Mouse (Mus musculus): ENCODE data around the gene Serpina3n.
"Not testable (repeated sequence)": the region's sequence is repeated elsewhere in the genome, so short reads cannot be mapped to it uniquely, and the experiment has no call there.

Gene Serpina3n

DNA sequence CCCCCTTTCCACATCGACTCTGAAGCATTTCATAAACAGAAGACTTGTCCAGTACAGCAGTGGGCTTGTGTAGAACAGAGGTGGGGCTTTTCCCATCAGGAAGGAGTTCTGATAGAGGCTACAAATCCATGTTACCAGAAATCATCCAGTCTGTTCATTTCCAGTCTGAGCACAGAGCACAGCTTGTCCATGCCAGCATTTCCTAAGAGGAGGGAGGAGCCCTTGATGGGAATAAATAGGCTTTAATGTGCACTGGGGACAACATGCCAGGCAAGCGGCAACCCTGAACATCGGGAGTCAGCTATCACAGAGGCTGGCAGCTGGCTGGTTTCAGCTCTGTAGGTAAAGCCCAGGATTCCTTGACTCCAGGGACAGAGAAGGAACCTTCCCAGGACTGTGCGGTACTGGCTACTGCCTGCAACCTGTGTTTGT, at the start of gene Serpina3n:
TSS of gene Serpina3n (plus strand) at position 276 of the 432 bp plus-strand sequence.
- no peak for DNase-seq (ENCODE audit: extremely low read depth, low read depth)

DNA sequence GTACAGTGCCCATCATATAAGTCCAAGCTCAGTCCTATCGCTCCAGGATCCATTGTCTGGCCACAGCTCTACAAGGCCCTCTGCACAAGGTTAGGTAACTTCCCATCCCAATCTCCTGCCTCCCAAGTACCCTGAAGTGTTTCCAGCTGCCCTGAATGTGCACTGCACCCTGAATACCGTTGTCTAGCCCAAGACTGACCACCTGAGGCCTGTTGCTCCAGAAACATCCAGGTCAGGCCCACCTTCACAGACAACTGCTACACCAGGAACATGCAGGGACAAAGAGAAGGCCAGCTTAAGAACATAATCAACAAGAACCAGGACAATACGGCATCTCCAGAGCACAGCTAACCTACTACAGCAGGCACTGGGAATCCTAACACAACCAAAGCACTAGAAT, 36.5 kb upstream of the Serpina3n start:
- no peak for DNase-seq (ENCODE audit: extremely low read depth, low read depth)

DNA sequence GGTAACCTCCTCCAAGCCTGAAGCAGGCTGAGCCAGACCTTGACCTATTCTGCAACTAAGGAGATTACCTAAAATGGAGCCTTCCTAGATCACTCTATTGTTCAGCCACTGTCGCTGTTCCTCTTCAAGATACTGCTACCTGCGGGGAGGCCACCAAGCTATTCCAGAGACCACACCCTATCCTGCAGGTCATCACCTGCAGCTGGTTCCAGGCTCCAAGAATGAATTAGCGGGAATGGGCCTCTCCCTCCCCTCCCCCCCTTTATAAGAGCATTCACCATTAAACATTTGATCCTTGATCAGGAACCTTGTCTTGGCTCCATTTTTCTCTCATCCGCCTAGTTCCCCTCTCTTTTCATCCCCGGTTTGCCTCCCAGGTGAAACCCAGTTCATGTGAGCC, 29.4 kb upstream of the Serpina3n start:
- not testable (repeated sequence) for DNase-seq (ENCODE audit: extremely low read depth, low read depth)

DNA sequence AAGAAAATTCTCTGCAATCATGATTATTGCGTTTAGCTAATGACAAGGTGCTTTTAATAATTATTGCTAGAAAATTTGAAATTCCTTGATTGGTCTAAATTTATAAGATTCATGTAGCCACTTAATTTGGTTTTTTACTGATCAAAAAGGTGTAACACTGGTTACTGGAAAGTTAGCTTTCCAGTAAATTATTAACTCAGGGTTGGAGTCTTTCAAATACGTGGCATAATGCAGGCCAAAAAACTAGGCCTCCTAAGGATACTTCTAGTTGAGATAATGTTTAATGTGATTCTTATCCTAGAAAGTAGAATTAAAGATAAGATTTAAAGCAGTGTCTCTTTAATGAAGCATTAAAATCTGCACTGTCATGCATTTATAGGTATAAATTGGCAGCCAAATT, 28.2 kb upstream of the Serpina3n start:
- DNase-seq (ENCODE audit: extremely low read depth, low read depth): not testable (repeated sequence)

DNA sequence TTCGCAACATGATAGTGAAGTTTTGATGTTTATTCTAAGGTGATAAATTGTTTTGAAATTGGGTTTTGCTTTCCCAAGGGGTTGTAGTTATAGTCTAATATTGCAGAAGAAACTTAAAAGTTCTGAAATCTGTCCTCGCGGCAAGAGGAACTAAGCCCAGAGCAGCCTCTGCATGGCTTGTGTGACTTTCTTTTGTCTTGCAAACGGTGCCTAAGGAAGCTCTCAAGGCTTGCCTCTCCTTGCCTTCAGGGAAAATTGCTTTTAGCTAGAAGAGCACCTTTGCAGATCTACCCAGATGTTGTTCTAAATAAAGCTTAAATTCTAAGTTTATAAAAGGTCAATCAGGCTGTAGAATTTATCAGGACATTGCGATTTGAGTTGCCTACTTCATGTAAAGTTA, 27.7 kb upstream of the Serpina3n start:
- not testable (repeated sequence) for DNase-seq (ENCODE audit: extremely low read depth, low read depth)

DNA sequence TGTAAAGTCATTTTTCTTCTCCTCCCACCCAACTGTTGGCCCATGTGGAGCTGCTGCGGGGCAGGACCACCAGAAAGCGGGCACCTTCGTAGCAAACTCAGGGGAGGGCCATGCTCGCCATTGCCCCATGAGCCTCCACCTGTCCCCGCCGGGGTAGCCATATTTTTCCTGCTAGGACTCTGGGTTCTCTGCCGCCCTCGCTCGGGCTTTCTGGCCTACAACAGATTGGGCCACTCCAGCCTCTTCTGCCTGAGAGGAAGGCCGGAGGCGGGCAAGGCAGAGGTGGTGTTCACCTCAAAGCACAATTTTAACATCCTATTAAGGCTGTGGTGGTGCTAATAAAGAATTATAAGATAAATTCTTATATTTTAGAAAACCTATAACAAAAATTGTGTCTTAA, 26.7 kb upstream of the Serpina3n start:
- DNase-seq (ENCODE audit: extremely low read depth, low read depth): no peak

DNA sequence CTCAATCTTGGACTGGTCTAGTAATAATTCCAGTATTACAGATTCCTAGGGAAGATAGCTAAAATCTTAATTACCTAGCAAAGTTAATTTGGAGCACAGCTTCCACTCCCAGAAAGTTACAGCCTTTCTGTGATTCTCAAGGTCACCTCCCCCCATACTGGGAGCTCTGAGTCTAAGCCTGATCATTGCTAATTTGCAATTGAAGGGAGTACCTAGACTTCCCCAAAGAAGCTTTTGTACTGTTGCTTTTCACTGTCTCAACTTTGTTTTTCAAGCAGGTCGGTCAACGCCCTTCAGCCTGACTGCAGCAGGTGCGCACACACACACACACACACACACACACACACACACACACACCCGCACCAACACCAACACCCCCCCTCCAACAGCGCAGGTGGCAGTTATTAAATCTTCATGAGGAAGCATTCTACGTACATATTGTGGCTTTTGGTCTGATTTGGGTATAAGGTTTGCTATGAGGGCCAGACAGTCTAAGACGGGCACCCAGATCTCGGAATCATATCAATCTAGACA, 25.4 kb upstream of the Serpina3n start:
- not testable (repeated sequence) for DNase-seq (ENCODE audit: extremely low read depth, low read depth)

DNA sequence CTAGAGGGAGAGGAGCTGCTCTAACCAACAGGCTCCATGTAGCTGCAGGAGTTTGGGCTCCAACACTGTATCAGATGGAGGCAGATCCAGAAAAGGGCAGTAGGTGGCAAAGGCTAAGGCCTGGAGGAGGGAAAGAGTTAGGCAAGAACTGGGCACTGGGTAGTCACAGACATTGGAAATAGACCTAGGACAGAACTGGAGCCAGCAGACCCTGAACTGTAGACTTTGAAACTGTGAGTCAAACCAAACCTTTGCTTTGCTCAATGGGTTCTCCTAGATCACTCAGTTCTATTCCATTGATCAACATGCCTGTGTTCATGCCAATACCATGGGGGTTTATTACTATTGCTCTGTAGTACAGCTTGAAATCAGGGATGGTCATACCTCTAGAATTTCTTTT, 20.5 kb upstream of the Serpina3n start:
- DNase-seq (ENCODE audit: extremely low read depth, low read depth): not testable (repeated sequence)

DNA sequence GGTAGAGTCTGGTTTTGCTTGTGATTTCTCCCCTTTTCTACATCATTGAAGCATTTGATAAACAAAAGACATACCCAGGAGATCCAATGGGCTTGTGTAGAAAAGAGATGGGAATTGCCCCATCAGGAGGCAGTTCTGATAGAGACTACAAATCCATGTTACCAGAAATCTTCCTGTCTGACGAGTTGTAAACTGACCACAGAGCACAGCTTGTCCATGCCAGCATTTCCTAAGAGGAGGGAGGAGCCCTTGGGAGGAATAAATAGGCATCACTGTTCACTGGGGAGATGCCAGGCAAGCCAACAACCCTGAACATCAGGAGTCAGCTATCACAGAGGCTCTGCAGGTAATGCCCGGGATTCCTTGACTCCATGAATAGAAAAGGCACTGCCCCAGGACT, 19.7 kb upstream of the Serpina3n start:
- not testable (repeated sequence) for DNase-seq (ENCODE audit: extremely low read depth, low read depth)

DNA sequence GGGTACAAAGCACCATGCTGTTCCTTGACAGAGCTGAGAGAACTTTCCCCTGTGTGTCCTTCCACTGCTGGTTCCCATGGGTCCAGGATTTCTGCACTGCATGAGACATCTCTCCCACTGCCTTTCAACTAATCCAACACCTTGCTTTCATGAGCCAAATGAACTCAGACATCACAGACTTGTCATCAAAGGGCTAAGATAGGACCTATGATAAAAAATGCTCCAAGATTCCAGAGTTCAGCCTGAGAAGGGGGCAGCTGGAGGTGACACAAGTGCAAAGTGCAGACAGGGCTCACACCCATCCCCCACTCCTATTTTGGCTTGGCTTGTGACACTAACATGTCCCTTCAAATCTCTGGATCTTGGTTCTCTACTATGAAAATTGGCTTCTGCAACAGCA, 18.1 kb upstream of the Serpina3n start:
- DNase-seq (ENCODE audit: extremely low read depth, low read depth): no peak

DNA sequence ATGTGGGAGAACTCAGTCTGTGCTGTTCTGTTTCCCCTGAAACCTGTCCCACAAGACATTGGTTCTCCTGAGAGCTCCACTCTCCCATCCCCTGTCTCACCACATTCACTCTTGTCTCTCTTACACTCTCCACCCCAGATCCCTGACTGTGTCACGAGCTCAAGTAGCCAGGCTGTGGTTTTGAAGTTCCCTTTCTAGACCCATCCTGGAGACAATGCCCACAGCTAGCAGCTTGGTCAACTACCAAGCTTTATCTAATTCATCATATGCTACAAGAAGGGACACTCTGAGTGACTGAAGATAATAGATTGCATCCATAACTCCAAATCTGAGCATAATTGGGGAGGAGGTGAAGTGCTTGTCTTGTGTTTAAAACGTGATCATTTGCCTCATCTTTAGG, 15.5 kb upstream of the Serpina3n start:
- not testable (repeated sequence) for DNase-seq (ENCODE audit: extremely low read depth, low read depth)

DNA sequence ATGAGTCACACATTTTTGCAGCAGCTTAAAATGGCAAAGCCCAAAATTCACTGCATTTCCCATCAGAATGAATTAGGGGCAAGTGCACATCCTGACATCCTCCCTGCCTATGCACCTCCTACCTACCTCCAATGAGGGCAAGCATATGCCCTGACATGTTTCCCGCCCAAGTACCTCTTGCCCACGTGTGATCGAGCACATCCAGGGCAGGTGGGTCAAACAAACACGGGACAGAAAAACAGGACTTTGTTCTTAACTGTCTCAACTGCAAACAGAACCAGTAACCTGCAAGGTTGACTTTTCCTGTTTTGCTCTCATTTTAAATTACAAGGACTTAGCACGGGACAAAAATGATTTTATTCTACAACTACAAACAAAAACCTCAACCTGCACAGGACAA, 2.6 kb upstream of the Serpina3n start:
- no peak for DNase-seq (ENCODE audit: extremely low read depth, low read depth)

DNA sequence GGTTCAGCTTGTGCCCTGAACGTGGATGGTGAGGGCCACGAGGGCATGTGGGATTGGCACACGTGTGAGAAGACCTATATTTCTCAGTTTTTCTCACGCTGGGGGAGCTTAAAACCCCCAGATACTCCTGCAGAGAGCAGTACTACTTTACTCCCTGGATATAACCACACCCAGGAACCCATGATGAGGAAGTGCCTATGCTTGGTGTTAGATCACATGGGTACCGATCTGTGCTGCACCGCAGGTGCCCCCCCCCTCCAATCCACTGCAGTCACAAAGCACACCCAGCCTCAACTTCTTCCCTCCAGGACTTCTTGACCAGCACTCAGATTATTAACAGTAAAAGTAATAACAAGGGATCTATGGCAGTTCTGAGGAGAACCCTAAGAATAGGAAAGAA, 6.0 kb downstream of the Serpina3n start:
- DNase-seq (ENCODE audit: extremely low read depth, low read depth): no peak

DNA sequence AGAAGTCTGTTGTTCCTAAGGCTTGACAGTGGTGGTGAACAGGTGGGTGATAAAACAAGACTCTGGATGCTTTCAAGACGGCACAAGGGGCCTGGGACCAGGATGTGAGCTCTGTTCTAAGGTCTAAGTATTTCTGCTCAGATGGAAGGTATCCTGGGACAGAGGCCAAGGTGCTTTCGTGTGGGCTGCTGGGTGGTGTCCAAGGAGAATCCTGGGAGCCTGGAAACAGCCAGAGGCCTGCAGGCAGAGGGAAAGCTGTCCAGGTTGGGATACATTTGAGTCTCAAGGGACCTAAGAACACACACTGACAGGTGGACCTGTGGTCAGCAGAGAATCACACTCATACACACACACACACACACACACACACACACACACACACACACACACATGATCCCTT, 8.0 kb downstream of the Serpina3n start:
- DNase-seq (ENCODE audit: extremely low read depth, low read depth): no peak

DNA sequence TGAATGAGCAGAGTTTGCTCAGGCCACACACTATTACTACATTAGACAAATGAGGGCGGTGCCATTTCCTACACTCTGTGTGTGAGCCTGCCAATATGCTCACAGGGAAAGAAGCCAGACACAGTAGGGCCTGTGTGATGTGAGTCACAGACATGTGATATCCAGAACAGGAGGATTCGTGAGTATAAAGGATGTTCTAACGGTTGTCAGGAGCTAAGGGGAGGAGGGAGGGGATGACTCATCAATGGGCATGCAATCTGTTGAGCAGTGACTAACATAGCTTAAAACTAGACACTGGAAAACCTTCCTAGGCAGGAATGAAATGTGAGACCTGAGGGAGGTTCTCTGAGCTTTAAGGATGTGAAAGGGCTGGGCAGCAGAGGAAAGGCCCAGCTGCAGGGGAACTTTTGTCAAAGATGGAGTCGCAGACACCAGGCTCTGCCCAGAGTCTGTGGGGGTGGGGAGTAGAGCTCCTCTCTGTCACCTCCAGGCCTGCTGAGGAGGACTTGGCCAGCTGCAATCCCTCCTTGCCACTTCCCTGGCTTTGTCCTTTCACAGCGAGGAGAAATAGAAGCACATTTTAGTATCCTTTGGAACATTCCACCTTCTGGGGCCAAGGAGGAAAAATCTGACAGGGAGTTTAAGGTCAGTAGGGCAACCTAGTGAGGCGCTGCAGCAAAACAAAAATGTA, 9.2 kb downstream of the Serpina3n start:
- DNase-seq (ENCODE audit: extremely low read depth, low read depth): no peak

DNA sequence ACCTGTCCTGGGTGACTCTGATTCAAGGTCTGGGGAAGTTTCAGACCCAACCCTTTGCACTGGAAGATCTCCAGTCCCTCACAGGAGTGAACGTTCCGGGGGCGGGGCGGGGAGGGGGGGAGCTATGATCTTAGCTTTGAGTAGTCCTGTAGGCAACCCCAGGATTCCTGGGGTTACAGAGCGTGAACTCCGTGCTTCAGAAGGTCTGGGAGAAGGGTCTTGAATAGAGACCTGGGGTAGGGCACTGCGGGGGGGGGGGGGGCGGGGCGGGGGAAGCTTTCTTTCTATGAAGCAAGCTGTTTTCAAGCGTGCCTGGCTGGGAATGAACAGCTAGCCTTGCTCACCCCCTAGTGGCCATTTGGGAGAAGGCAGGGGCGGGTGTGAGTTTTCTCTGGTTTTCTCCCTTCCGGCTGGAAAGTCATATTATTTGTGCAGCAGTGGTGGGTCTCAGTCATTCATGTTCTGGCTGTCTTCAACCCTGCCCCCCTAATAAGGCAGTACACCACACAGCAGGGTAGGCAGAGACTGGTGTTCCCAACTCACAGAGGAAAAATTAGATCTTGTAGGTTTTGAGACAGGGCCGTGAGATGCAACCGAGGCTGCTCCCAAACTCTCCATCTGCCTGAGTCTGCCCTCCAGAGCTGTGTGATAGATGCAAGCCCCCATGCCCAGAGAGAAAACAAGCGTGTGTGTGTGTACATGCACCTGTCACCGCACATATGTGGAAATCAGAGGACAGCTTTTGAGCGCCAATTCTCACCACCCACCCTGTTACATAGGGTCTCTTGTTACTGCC, 12.0 kb downstream of the Serpina3n start:
- no peak for DNase-seq (ENCODE audit: extremely low read depth, low read depth)

DNA sequence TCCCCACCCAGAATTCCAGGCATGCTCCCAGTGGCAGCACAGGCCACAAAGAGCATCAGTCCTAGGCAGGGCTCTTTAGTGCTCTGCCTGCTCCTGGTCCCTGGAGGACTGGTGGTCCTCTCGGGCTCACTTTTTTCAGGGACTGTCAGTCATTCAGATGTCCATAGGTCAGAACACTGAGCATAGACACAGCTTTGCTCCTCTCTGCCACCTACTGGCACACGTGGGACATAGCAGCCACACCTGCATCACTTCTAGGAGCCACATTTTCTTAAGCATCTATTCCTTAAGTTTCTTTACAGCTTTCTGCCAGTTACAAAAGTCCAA, 12.6 kb downstream of the Serpina3n start:
- no peak for DNase-seq (ENCODE audit: extremely low read depth, low read depth)

DNA sequence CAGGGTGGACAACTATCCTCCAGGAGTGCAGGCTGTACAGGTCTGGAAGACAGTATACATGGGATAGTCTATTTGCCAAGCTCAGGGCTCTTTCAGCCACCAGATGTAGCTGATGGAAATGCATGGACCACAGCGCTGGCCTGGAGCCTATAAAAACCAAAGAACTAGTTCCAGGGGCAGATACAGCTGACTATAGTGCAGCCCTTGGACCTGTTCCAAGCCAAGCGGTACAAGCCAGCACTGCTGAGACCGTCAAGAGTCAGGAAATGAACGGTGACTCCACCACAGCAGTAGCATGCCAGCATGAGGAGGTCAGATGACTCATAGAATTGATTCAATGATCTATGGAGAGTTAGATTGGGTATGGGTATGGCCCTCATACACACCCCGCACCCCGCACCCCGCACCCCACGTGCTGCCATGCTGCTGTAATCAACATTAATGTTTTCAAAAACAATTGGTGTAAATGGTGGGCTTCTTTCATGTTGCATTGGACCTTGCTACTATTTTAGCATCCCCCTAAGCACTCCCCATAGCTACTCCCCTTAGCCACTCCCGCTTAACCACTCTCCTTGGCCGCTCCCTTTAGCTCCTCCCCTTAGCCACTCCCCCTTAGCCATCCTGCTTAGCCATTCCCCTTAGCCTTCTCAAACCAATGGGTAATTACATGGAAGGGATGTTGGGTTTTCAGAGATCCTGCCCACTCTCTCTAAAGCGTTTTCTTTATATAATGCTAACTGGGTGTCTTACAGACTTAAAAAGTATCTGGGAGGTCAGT, 16.3 kb downstream of the Serpina3n start:
- no peak for DNase-seq (ENCODE audit: extremely low read depth, low read depth)

DNA sequence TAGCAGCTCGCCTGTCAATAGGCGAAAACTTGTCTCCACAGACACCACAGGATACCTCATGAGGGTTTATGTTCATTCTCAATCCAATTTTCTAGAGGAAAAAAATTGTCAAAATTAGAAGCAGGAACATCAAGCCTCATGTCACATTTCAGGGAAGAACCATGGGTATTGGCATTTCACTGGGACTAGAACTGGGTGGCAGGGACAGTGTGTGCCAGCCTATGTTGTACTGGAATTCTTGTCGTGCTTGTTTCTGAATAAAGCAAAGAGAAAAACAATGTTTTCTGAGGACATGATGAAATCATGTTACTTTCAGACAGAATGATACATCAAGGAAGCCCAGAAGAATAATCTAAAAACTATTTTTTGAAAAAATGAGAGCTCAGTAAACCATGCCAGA, 19.1 kb downstream of the Serpina3n start:
- DNase-seq (ENCODE audit: extremely low read depth, low read depth): no peak

DNA sequence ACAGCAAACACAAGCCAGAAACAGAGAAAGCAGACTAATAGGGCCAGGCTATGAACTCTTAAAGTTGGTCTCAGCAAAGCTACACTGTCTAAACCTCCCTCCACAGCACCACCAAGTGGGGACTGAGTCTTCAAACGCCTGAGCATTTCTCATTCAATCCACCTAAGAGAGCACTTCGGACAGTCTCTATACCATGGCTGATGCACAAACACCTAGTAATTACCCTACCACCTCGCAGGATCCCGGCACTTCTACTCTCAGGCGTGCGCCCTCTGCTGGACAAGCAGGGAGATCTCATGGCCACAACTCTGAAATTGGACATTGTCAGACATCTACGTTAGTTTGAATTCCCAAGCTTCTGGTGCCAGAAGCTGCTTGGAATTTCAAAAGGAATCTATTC, 20.4 kb downstream of the Serpina3n start:
- DNase-seq (ENCODE audit: extremely low read depth, low read depth): no peak

DNA sequence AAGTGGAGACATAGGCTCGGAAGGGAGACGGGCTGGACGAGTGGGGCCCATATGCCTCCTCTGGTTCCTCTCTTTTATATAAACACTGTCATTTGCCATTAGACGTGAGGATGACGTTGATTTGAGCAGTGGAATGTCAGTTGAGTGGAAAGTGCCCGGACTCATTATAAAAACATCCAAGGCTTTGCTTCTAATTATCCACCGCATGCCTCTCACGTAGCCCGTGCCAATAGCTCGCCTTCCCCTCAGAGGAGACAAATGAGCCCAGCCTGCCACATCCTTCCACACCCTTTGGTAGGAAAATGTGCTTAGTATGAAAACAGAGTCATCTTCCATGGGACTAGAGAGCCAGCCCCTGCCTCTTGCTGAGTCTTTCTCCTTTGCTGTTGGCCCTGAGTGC, 24.8 kb downstream of the Serpina3n start:
- no peak for DNase-seq (ENCODE audit: extremely low read depth, low read depth)

DNA sequence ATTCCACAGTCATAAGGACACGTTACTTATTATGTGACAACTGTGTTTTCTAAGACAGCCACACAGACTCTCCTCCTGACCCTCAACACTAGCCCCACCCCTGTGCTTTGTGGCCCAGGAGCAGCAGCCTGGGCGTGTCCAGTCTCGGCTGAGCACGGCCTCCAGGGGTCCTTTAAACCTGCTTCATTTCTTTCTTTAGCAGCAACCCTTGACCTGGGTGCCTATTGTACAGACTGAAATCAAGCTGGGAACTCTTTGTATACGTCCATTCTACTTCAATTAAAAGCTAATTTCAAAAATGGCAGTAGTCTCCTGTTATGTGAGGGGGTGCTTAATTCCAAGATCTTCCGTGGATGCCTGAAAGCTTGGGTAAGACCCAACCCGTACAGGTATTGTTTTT, 26.7 kb downstream of the Serpina3n start:
- no peak for DNase-seq (ENCODE audit: extremely low read depth, low read depth)
